Mouse (Mus musculus) heart, embryonic 14.5 days (tissue): ENCODE measurements at regions not wholly inside any gene's neighbourhood (a gene's known extent, or its start where the extent isn't known, plus 50 kb on each side); places are given as distances from the start of the nearest gene placed in this dataset.

Source experiments
- ATAC-seq: fragments of 200-750 bp; cut with Nextera tagmentation; 2 replicates; pipeline ENCODE4 v1.8.0; 2017; ENCODE audit warnings: low read depth, moderate TSS enrichment; ENCODE audit not compliant: insufficient number of reproducible peaks, insufficient read depth, low FRiP score
- H3K27ac ChIP-seq, 2 experiments: fragments of 200-500 bp in 1 of 2; fragments of 300-500 bp in 1 of 2; sonication (generic) in 1 of 2; replicated peaks in 1 of 2; 2 replicates each; pipeline ENCODE4 v1.5.1; 2012 to 2014; ENCODE audit warnings: low read depth in 2 of 2, low read length in 2 of 2, control low read depth in 1 of 2, mild to moderate bottlenecking in 1 of 2, mixed read lengths in 1 of 2; ENCODE audit not compliant: control insufficient read depth in 1 of 2, insufficient read depth in 1 of 2
- H3K27me3 ChIP-seq: fragments of 300-500 bp; sonication (generic); 2 replicates; pipeline ENCODE4 v1.6.1; 2014; ENCODE audit warnings: mild to moderate bottlenecking, low read length, control low read depth; ENCODE audit not compliant: control insufficient read depth, insufficient read depth
- H3K36me3 ChIP-seq: fragments of 300-500 bp; sonication (generic); 2 replicates; pipeline ENCODE4 v1.6.1; 2014; ENCODE audit warnings: mild to moderate bottlenecking, control low read depth, low read length, mixed read lengths; ENCODE audit not compliant: control insufficient read depth, insufficient read depth
- H3K4me1 ChIP-seq, 2 experiments: fragments of 200-500 bp in 1 of 2; fragments of 300-500 bp in 1 of 2; sonication (generic) in 1 of 2; 2 replicates each; pipeline ENCODE4 v1.6.1; 2012 to 2014; ENCODE audit warnings: low read length in 2 of 2, control low read depth in 1 of 2, mixed read lengths in 1 of 2; ENCODE audit not compliant: control insufficient read depth in 2 of 2, insufficient read depth in 2 of 2
- H3K4me2 ChIP-seq: fragments of 300-500 bp; sonication (generic); 2 replicates; pipeline ENCODE4 v1.6.1; 2014; ENCODE audit warnings: mild to moderate bottlenecking, low read length
- H3K4me3 ChIP-seq, 2 experiments: fragments of 200-500 bp in 1 of 2; fragments of 300-500 bp in 1 of 2; sonication (generic) in 1 of 2; 2 replicates each; pipeline ENCODE4 v1.5.1; 2012 to 2014; ENCODE audit warnings: low read length in 2 of 2, mild to moderate bottlenecking in 2 of 2, control low read depth in 1 of 2, low read depth in 1 of 2, moderate library complexity in 1 of 2; ENCODE audit not compliant: control insufficient read depth in 1 of 2, insufficient read depth in 1 of 2
- H3K9ac ChIP-seq: fragments of 300-500 bp; sonication (generic); 2 replicates; pipeline ENCODE4 v1.6.1; 2014; ENCODE audit warnings: mild to moderate bottlenecking, low read length
- H3K9me3 ChIP-seq: fragments of 300-500 bp; sonication (generic); 2 replicates; pipeline ENCODE4 v1.6.1; 2016; ENCODE audit warnings: low read length, control low read depth; ENCODE audit not compliant: control insufficient read depth
- WGBS: fragments of 180-500 bp; shearing (Covaris S2); extraction: QIAGEN DNeasy Blood & Tissue Kit; methylation state at CpG from one replicate; pipeline ENCODE4 v1.1.7; 2014; 5-methylcytosine and 5-hydroxymethylcytosine counted together

DNA sequence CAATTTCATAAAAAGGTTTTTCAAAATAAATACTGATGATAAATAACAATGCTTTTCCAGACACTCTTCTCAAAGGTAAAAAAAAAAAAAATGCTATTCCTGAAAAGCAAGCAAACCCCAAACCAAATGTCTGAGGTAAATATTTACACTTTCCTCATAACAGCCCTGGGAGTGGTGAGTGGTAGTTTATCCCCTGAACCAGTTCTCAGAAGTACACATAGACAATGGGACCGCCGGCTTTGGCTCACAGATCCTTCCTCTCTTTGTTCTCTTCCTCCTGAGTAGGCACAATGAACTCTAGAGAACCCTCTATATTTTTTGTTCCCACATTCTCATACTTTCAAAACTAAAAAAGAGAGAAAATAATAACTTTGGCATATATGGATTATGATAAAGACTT is 153.1 kb upstream of the Tars start:
- ATAC-seq, result no peak
- WGBS, result 67% methylated on average over 2 of the region's 2 CpGs
- no peak overlapping the region for H3K9ac ChIP-seq
- H3K27ac ChIP-seq, result no peak overlapping the region
- H3K36me3 ChIP-seq, result no peaks in the 10 kb centered on the region
- no peak overlapping the region for H3K4me2 ChIP-seq
- no peaks in the 10 kb centered on the region for H3K27me3 ChIP-seq
- H3K4me1 ChIP-seq, result no peaks in the 10 kb centered on the region
- no peaks in the 10 kb centered on the region for H3K9me3 ChIP-seq
- H3K4me3 ChIP-seq, result no peak overlapping the region

DNA sequence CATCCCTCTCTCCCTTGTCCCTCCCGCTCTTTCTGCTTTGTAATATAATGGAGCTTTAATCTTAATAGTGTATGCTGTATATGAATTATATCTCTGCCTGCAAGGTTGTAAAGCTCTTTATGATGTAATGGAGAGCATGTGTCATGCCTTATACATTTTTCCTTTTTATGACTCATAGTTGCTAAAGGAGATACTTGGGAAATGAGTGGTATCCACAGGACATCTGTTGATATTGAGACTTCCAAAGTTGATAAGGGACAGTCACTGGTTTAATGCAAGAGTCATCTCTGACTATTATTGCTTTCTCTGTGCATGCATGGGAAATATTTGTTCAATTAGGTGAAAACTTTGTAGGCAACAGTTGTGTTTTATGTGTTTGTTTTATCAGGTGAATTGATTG is 152.6 kb upstream of the Tars start:
- WGBS, result 92% methylated on average over 1 of the region's 1 CpGs
- Histone ChIP-seq H3K4me3 (no peak overlapping the region), H3K4me2 (no peak overlapping the region), H3K9me3 (no peaks in the 10 kb centered on the region), H3K9ac (no peak overlapping the region), H3K27me3 (no peaks in the 10 kb centered on the region), H3K27ac (no peak overlapping the region), H3K36me3 (no peaks in the 10 kb centered on the region), H3K4me1 (no peaks in the 10 kb centered on the region)
- ATAC-seq, result no peak

DNA sequence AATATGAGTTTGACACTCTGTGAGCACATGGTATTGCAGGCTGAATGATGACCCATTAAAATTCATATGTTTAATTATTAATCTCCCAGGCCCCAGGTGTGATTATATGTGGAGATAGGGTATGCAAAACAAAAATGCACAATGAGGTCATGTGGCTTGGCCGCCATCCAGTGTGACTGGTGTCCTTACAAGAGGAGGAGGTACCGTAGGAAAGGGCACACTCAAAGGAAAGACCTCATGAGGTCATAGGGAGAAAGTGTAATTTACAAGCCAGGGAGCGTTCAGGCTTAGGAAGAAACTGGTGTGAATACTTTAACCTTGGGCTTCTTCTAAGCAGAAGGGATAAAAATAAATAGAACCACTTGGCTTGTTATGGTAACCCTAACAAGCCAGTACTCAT is 140.0 kb upstream of the Tars start:
- Histone ChIP-seq H3K27ac (no peak overlapping the region), H3K4me1 (no peaks in the 10 kb centered on the region), H3K4me3 (no peak overlapping the region), H3K27me3 (no peaks in the 10 kb centered on the region), H3K4me2 (no peak overlapping the region), H3K9ac (no peak overlapping the region), H3K36me3 (no peaks in the 10 kb centered on the region), H3K9me3 (no peaks in the 10 kb centered on the region)
- WGBS, result 46% methylated on average over 3 of the region's 3 CpGs
- ATAC-seq, result no peak

DNA sequence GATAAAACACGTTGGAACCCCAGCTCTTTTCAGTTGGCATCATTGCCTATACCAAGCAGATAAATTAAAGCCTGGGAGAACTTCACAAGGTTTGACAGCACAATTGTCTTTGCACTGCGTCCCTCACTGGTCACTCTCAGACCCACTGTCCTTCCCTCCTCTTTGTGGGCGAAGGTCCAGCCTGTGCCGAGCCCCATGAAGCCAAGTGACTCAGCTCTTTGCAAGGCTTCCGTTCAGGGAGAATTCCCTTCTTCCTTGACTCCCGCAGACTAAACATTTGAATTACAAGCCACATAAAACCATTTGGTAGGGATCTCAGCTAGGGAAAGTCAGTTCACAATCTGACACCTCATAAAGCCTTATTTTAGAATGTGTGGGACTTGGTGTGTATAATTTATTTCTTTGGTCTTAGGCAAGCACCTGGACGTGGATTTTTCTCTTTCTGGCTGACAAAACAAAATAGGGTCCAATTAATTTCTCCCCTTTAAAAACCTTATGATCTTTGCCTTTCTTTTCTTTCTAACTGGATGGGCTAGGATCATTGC is 136.7 kb upstream of the Tars start:
- Histone ChIP-seq H3K9me3 (no peaks in the 10 kb centered on the region), H3K4me3 (no peak overlapping the region), H3K27ac (no peak overlapping the region), H3K4me2 (no peak overlapping the region), H3K36me3 (no peaks in the 10 kb centered on the region), H3K27me3 (no peaks in the 10 kb centered on the region), H3K4me1 (peaks cover 0 to 5% of the 10 kb centered on the region in 2 experiments; a peak in 2 of 4 replicates), H3K9ac (no peak overlapping the region)
- ATAC-seq, result no peak
- 70% methylated on average over 7 of the region's 7 CpGs for WGBS

DNA sequence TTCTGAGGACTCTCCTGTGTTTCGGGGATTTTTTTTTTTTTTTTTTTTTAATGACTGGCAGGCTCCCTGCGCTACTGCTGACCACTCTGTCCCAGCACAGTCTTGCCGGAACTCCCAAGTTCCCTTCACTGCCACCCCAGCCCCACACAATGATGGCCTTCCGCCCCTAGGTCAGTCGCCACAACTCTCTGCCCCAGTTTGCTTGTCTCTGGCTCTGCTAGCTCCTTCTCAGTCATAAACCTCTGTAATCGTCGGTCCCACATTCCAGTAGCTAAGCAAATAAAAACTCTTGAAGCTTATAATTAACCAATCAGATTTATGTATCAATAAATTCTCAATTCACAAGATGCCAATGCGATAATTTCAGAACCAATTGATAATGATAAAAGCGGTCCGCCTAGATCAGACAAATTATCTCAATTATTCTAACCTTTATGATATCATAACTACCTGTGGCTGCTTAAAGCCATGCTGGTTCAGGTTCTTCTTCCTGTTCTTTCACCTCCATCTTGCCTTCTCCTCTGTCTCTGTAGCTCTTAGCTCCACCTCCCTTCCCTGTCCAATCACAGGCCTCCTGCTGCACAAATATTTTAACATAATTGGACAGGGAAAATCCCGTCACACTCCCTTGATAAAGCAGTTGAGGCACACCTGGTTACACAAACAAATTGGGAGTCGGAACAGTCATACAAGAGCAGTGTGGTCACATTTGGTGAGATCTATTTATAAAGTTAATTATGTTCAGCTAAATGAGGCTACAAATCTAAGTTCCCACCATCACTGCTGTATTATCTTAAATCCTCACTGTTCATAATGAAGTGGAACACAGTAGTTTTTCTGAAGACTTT is 135.2 kb upstream of the Tars start:
- H3K4me1 ChIP-seq, result peaks cover 0 to 5% of the 10 kb centered on the region in 2 experiments; a peak in 2 of 4 replicates
- no peak overlapping the region for H3K9ac ChIP-seq
- 86% methylated on average over 12 of the region's 12 CpGs for WGBS
- no peaks in the 10 kb centered on the region for H3K9me3 ChIP-seq
- no peak overlapping the region for H3K4me2 ChIP-seq
- no peaks in the 10 kb centered on the region for H3K36me3 ChIP-seq
- ATAC-seq, result no peak
- no peak overlapping the region for H3K27ac ChIP-seq
- no peaks in the 10 kb centered on the region for H3K27me3 ChIP-seq
- no peak overlapping the region for H3K4me3 ChIP-seq

DNA sequence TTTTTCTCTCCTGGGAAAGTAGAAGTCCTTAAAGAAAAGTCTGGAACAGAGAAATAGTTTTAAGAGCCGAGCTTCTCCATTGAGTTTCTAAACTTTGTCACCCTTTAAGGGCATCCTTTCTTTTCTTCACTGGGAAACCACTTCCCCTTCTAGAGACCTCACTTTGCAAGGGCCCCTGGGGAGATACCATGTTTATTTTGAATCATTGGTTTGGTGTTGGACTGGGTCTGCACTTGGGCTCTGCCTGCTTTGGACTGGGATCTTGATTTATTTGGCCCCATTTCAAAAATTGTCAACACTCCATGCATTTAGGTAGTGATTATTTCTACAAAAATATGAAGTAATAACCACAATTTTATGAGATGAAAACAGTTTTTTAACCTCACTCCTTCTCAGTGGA is 134.2 kb upstream of the Tars start:
- H3K4me1 ChIP-seq, result peaks cover 0 to 5% of the 10 kb centered on the region in 2 experiments; a peak in 2 of 4 replicates
- ATAC-seq, result no peak
- no peaks in the 10 kb centered on the region for H3K9me3 ChIP-seq
- H3K27me3 ChIP-seq, result no peaks in the 10 kb centered on the region
- no peak overlapping the region for H3K4me2 ChIP-seq
- no peaks in the 10 kb centered on the region for H3K36me3 ChIP-seq
- no peak overlapping the region for H3K9ac ChIP-seq
- H3K27ac ChIP-seq, result no peak overlapping the region
- WGBS, result 90% methylated on average over 1 of the region's 1 CpGs
- no peak overlapping the region for H3K4me3 ChIP-seq

DNA sequence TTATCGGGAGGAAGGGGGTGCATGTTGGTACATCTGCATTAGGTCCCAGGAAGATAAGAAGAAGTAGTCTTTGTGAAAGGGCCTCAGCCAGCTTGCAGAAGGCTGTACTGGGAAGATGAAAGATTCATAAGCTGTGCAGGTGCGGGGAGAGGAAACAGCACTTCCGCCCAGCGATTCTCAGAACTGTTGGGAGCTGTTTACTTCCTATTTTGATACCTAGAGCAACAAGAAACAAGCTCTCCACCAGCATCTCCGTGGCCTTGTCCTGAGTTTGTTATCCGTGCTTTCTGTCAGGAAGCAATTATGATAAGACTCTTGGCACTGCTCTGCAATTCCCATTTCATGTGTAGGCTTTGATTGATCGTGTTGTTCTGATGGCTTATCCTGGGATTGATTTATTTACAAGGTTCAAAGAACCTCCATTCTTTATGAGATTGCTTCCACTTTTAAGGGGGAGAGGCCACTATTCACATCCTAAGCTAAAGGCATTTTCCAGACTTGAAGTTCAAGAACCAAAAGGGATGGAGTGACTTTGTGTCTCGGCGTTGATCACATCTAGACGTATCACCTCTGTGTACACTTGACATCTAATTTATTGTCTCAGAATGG is 133.6 kb upstream of the Tars start:
- no peak overlapping the region for H3K9ac ChIP-seq
- H3K27ac ChIP-seq, result no peak overlapping the region
- H3K36me3 ChIP-seq, result no peaks in the 10 kb centered on the region
- no peaks in the 10 kb centered on the region for H3K27me3 ChIP-seq
- H3K4me2 ChIP-seq, result no peak overlapping the region
- no peaks in the 10 kb centered on the region for H3K9me3 ChIP-seq
- 60% methylated on average over 10 of the region's 10 CpGs for WGBS
- H3K4me3 ChIP-seq, result no peak overlapping the region
- no peak for ATAC-seq
- H3K4me1 ChIP-seq, result peaks cover 0 to 5% of the 10 kb centered on the region in 2 experiments; a peak in 2 of 4 replicates
